Mouse (Mus musculus) layer of hippocampus, adult 8-10 months (tissue): ENCODE results near the gene Stx5a. TPM values are rescaled to one million over a fixed set of nuclear protein-coding genes. Genes with fewer than 3 reads are reported as not detected.
A peak's percentile ranks its signal among the peaks of the same experiment; 100 is the strongest.

Experiments used
- DNase-seq, 2 experiments: peaks; one replicate each; pipeline ENCODE4 v3.0.0; 2022; ENCODE audit warnings: low spot score in 2 of 2
- total RNA-seq, 4 experiments: library from RNA; stranded (reverse); gene quantifications; 2 replicates each; pipeline ENCODE4 v1.2.4; 2022

The Stx5a gene
- total RNA-seq, 4 experiments from 2014 or later, result 65.3 to 91.2 (median 76.1) TPM

- DNase-seq, result no peak
These were observed 610 bp upstream of the Stx5a start, which contains the start of gene 1700092M07Rik for GRCm38 (mm10) chr19:8740603-8741002. 1700092M07Rik (plus strand) TSS chr19:8740718.

GRCm38 (mm10) chr19:8742176-8742575 lies 963 bp downstream of the Stx5a start:
- DNase-seq, result no peak

- DNase-seq, result no peak
These were observed 4.2 kb downstream of the Stx5a start for GRCm38 (mm10) chr19:8745382-8745781.

- no peak for DNase-seq
These were observed 6.2 kb downstream of the Stx5a start for GRCm38 (mm10) chr19:8747368-8747767.

- DNase-seq, result no peak
These were observed 14.4 kb downstream of the Stx5a start for GRCm38 (mm10) chr19:8755652-8756051.

GRCm38 (mm10) chr19:8756635-8757387 lies 15.6 kb downstream of the Stx5a start, which contains the start of gene Nxf1:
Nxf1 (plus strand) TSS chr19:8757073.
- DNase-seq, result peak; percentile 75 to 90

- no peak for DNase-seq
These were observed 16.3 kb downstream of the Stx5a start for GRCm38 (mm10) chr19:8757471-8757998.

- DNase-seq, result no peak
These were observed 17.7 kb downstream of the Stx5a start for GRCm38 (mm10) chr19:8758899-8759298.

GRCm38 (mm10) chr19:8760757-8761156 lies 19.5 kb downstream of the Stx5a start:
- DNase-seq, result no peak

- DNase-seq, result no peak
These were observed 22.1 kb downstream of the Stx5a start for GRCm38 (mm10) chr19:8763276-8763675.

GRCm38 (mm10) chr19:8765562-8765961 lies 24.3 kb downstream of the Stx5a start:
- DNase-seq, result no peak

- DNase-seq, result peak; percentile 72 to 80
These were observed 29.5 kb downstream of the Stx5a start, which contains the start of gene Tmem223 for GRCm38 (mm10) chr19:8770567-8771270. Tmem223 (plus strand) TSS chr19:8770996.

GRCm38 (mm10) chr19:8772996-8773395 lies 31.8 kb downstream of the Stx5a start:
- DNase-seq, result no peak

- DNase-seq, result no peak
These were observed 32.2 kb downstream of the Stx5a start for GRCm38 (mm10) chr19:8773409-8773808.

- DNase-seq, result peak; percentile 94 to 95
These were observed 33.0 kb downstream of the Stx5a start, which contains the start of gene Tmem179b for GRCm38 (mm10) chr19:8774086-8774835. Tmem179b (minus strand) TSS chr19:8774467.

GRCm38 (mm10) chr19:8774951-8775421 lies 33.8 kb downstream of the Stx5a start:
- DNase-seq, result peak in 1 of 2 experiments; percentile 33

- DNase-seq, result peak; percentile 94 to 95
These were observed 45.0 kb downstream of the Stx5a start, which contains the start of gene Taf6l for GRCm38 (mm10) chr19:8786008-8786781. Taf6l (minus strand) TSS chr19:8786417.

- no peak for DNase-seq
These were observed 47.3 kb downstream of the Stx5a start for GRCm38 (mm10) chr19:8788521-8788920.

- DNase-seq, result peak in 1 of 2 experiments; percentile 43
These were observed 48.0 kb downstream of the Stx5a start for GRCm38 (mm10) chr19:8789171-8789570.

- DNase-seq, result no peak
These were observed 49.0 kb downstream of the Stx5a start for GRCm38 (mm10) chr19:8790171-8790570.
